Mouse (Mus musculus) MEL (cell line): ENCODE measurements around the gene Hspa1a. TPM values are rescaled to one million over a fixed set of nuclear protein-coding genes. Genes with fewer than 3 reads are reported as not detected.

ENCODE experiments used
- DNase-seq: peaks from one replicate; pipeline ENCODE4 v3.0.0; 2011; ENCODE audit warnings: low read depth, low spot score
- H3K27ac ChIP-seq: 2 replicates; pipeline ENCODE4 v1.5.1; 2012; ENCODE audit warnings: low read depth, mild to moderate bottlenecking, control low read depth, low read length, moderate library complexity; ENCODE audit not compliant: control insufficient read depth
- H3K27me3 ChIP-seq, 2 experiments: fragments of 150-350 bp in 1 of 2; sonication (generic) in 1 of 2; 2 replicates each; pipeline ENCODE4 v1.6.1; 2012; ENCODE audit warnings: low read length in 2 of 2, mild to moderate bottlenecking in 2 of 2, improper control_type of control experiment in 1 of 2, moderate library complexity in 1 of 2; ENCODE audit not compliant: insufficient read depth in 2 of 2, control insufficient read depth in 1 of 2
- H3K36me3 ChIP-seq, 2 experiments: 2 replicates each; pipeline ENCODE4 v1.6.1; 2012 to 2014; ENCODE audit warnings: low read length in 2 of 2, improper control_type of control experiment in 1 of 2, inconsistent platforms in 1 of 2, mild to moderate bottlenecking in 1 of 2; ENCODE audit not compliant: insufficient read depth in 2 of 2, control insufficient read depth in 1 of 2
- H3K4me1 ChIP-seq, 2 experiments: fragments of 150-350 bp in 1 of 2; sonication (generic) in 1 of 2; 2 replicates each; pipeline ENCODE4 v1.6.1; 2012; ENCODE audit warnings: low read length in 2 of 2, improper control_type of control experiment in 1 of 2, mild to moderate bottlenecking in 1 of 2; ENCODE audit not compliant: insufficient read depth in 2 of 2, control insufficient read depth in 1 of 2
- H3K4me3 ChIP-seq, 2 experiments: fragments of 150-350 bp in 1 of 2; sonication (generic) in 1 of 2; 2 replicates each; pipeline ENCODE4 v1.5.1; 2012; ENCODE audit warnings: low read depth in 2 of 2, low read length in 2 of 2, mild to moderate bottlenecking in 2 of 2, moderate library complexity in 2 of 2, control low read depth in 1 of 2, improper control_type of control experiment in 1 of 2; ENCODE audit not compliant: control insufficient read depth in 1 of 2, insufficient read depth in 1 of 2
- H3K79me2 ChIP-seq: 2 replicates; pipeline ENCODE4 v1.6.1; 2012; ENCODE audit warnings: mild to moderate bottlenecking, low read length, moderate library complexity; ENCODE audit not compliant: control insufficient read depth, poor library complexity, insufficient read depth
- H3K9ac ChIP-seq: 2 replicates; pipeline ENCODE4 v1.6.1; 2012; ENCODE audit warnings: low read depth, mild to moderate bottlenecking, control low read depth, low read length, moderate library complexity; ENCODE audit not compliant: control insufficient read depth, poor library complexity, severe bottlenecking
- H3K9me3 ChIP-seq: fragments of 150-350 bp; sonication (generic); replicated peaks from 2 replicates; pipeline ENCODE4 v1.6.1; 2012; ENCODE audit warnings: mild to moderate bottlenecking, low read length, improper control_type of control experiment, moderate library complexity; ENCODE audit not compliant: insufficient read depth
- BHLHE40 ChIP-seq: IDR thresholded peaks from 2 replicates; pipeline ENCODE4 v1.6.1; 2012; ENCODE audit warnings: low read depth, mild to moderate bottlenecking, inconsistent platforms, low read length, improper control_type of control experiment, borderline replicate concordance
- CHD1 ChIP-seq: IDR thresholded peaks from 2 replicates; pipeline ENCODE4 v1.6.1; 2012; ENCODE audit warnings: low read depth, mild to moderate bottlenecking, inconsistent platforms, low read length, improper control_type of control experiment
- CHD2 ChIP-seq: IDR thresholded peaks from 2 replicates; pipeline ENCODE4 v1.6.1; 2011; ENCODE audit warnings: low read length, improper control_type of control experiment
- CTCF ChIP-seq, 3 experiments: IDR thresholded peaks in 2 of 3; conservative IDR thresholded peaks in 1 of 3; 2 replicates each; pipeline ENCODE4 v1.5.1; 2011 to 2012; ENCODE audit warnings: low read length in 3 of 3, low read depth in 2 of 3, mild to moderate bottlenecking in 2 of 3, improper control_type of control experiment in 1 of 3, inconsistent platforms in 1 of 3, mixed read lengths in 1 of 3, moderate library complexity in 1 of 3; ENCODE audit not compliant: control insufficient read depth in 1 of 3, insufficient read depth in 1 of 3, poor library complexity in 1 of 3, severe bottlenecking in 1 of 3
- GABPA ChIP-seq: IDR thresholded peaks from 2 replicates; pipeline ENCODE4 v1.6.1; 2012; ENCODE audit warnings: low read depth, mild to moderate bottlenecking, inconsistent platforms, low read length, improper control_type of control experiment, moderate library complexity
- GATA1 ChIP-seq: IDR thresholded peaks from 2 replicates; pipeline ENCODE4 v1.6.1; 2011; ENCODE audit warnings: low read depth, low read length, improper control_type of control experiment
- HCFC1 ChIP-seq: IDR thresholded peaks from 2 replicates; pipeline ENCODE4 v1.6.1; 2012; ENCODE audit warnings: low read depth, mild to moderate bottlenecking, inconsistent platforms, low read length, improper control_type of control experiment, moderate library complexity
- JUND ChIP-seq: IDR thresholded peaks from 2 replicates; pipeline ENCODE4 v1.6.1; 2011; ENCODE audit warnings: low read depth, mild to moderate bottlenecking, improper control_type of control experiment, low read length
- KAT2A ChIP-seq: conservative IDR thresholded peaks from 2 replicates; pipeline ENCODE4 v1.6.1; 2012; ENCODE audit warnings: low read depth, low read length, improper control_type of control experiment, inconsistent platforms
- MAFK ChIP-seq: IDR thresholded peaks from 2 replicates; pipeline ENCODE4 v1.6.1; 2011; ENCODE audit warnings: low read depth, mild to moderate bottlenecking, low read length, improper control_type of control experiment, borderline replicate concordance
- MAX ChIP-seq: IDR thresholded peaks from 2 replicates; pipeline ENCODE4 v1.6.1; 2011; ENCODE audit warnings: low read length, improper control_type of control experiment
- MXI1 ChIP-seq: IDR thresholded peaks from 2 replicates; pipeline ENCODE4 v1.6.1; 2011; ENCODE audit warnings: mild to moderate bottlenecking, low read depth, low read length, improper control_type of control experiment
- MYB ChIP-seq: IDR thresholded peaks from 2 replicates; pipeline ENCODE4 v1.6.1; 2011; ENCODE audit warnings: mild to moderate bottlenecking, low read depth, low read length, improper control_type of control experiment
- MYC ChIP-seq: IDR thresholded peaks from 2 replicates; pipeline ENCODE4 v1.6.1; 2011; ENCODE audit warnings: low read depth, mild to moderate bottlenecking, low read length, improper control_type of control experiment, moderate library complexity
- NELFE ChIP-seq: IDR thresholded peaks from 2 replicates; pipeline ENCODE4 v1.6.1; 2011; ENCODE audit warnings: low read depth, low read length, improper control_type of control experiment
- POLR2A ChIP-seq, 2 experiments: IDR thresholded peaks; 2 replicates each; pipeline ENCODE4 v1.6.1; 2011 to 2012; ENCODE audit warnings: low read length in 2 of 2, mild to moderate bottlenecking in 2 of 2, control low read depth in 1 of 2, improper control_type of control experiment in 1 of 2, low read depth in 1 of 2, moderate library complexity in 1 of 2; ENCODE audit not compliant: control insufficient read depth in 1 of 2, insufficient read depth in 1 of 2, poor library complexity in 1 of 2
- POLR2AphosphoS2 ChIP-seq: IDR thresholded peaks from 2 replicates; pipeline ENCODE4 v1.6.1; 2011; ENCODE audit warnings: low read length, improper control_type of control experiment
- POLR2AphosphoS5 ChIP-seq: IDR thresholded peaks from 2 replicates; pipeline ENCODE4 v1.6.1; 2012; ENCODE audit warnings: low read depth, borderline replicate concordance, mild to moderate bottlenecking, inconsistent platforms, low read length, moderate library complexity, mixed read lengths
- SMC3 ChIP-seq: IDR thresholded peaks from 2 replicates; pipeline ENCODE4 v1.6.1; 2011; ENCODE audit warnings: low read depth, low read length, improper control_type of control experiment
- UBTF ChIP-seq: IDR thresholded peaks from 2 replicates; pipeline ENCODE4 v1.6.1; 2012; ENCODE audit warnings: low read depth, mild to moderate bottlenecking, inconsistent platforms, low read length, improper control_type of control experiment, moderate library complexity, borderline replicate concordance; ENCODE audit not compliant: insufficient read depth
- USF1 ChIP-seq: IDR thresholded peaks from 2 replicates; pipeline ENCODE4 v1.6.1; 2014; ENCODE audit warnings: low read depth, mild to moderate bottlenecking, inconsistent platforms, low read length, improper control_type of control experiment, moderate library complexity
- ZMIZ1 ChIP-seq: IDR thresholded peaks from 2 replicates; pipeline ENCODE4 v1.6.1; 2012; ENCODE audit warnings: low read depth, mild to moderate bottlenecking, inconsistent platforms, low read length, improper control_type of control experiment, moderate library complexity
- ZNF384 ChIP-seq: IDR thresholded peaks from 2 replicates; pipeline ENCODE4 v1.6.1; 2012; ENCODE audit warnings: low read depth, mild to moderate bottlenecking, inconsistent platforms, low read length, improper control_type of control experiment
- polyA plus RNA-seq, 2 experiments: library from polyadenylated mRNA; stranded (reverse) in 1 of 2; unstranded in 1 of 2; fragments of >175 nt in 1 of 2; fragments of >200 nt in 1 of 2; gene quantifications; 2 replicates each; pipeline versions ENCODE4 v1.2.1 to v1.2.4; 2012; ENCODE audit warnings: low replicate concordance in 2 of 2, low read depth in 1 of 2; ENCODE audit not compliant: insufficient read length in 2 of 2, insufficient read depth in 1 of 2, missing spikeins in 1 of 2
- total RNA-seq: library from RNA; depleted of rRNA; stranded (reverse); fragments of 300-350 nt; gene quantifications from 2 replicates; pipeline ENCODE4 v1.2.3, GENCODE M21; 2012

Gene Hspa1a
- total and polyA plus RNA-seq, 3 experiments: not detected

DNA sequence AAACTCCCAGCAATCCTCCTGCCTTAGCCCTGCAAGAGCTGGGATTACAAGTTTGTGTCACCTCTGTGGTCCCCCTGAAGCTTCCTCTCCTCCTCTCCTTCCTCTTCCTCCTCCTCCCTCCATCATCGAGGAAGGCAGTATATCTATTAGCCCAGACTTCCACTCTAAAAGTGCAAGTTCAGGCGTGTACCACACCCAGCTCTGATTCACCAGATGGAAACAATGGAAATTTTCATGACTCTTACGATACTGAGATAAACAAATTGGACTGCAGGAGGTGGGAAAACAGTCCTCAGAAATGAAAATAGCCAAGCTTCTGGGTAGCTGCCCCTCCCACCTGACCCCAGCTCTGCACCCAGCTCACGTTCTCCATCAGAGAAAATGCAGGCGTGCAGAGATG, 6.3 kb downstream of the Hspa1a start:
- no peaks in the 10 kb centered on the region for H3K9me3 ChIP-seq
- no peak overlapping the region for H3K27ac ChIP-seq
- H3K79me2 ChIP-seq: no peaks in the 10 kb centered on the region
- H3K4me1 ChIP-seq: peaks cover 0 to 4% of the 10 kb centered on the region in 2 experiments; a peak in 1 of 4 replicates
- TF ChIP-seq HCFC1 (no peak), MXI1 (no peak), CTCF (IDR thresholded peaks at IDR 0.05 in 2 of 3, conservative IDR thresholded peaks at IDR 0.05 in 1 of 3; ENCODE audit: control insufficient read depth in 1 of 3, insufficient read depth in 1 of 3, low read depth in 2 of 3, low read length in 3 of 3, poor library complexity in 1 of 3, severe bottlenecking in 1 of 3) (no peak), USF1 (no peak), CHD2 (no peak), GABPA (no peak), POLR2AphosphoS2 (no peak), MAFK (no peak), CHD1 (no peak), POLR2A (IDR thresholded peaks at IDR 0.05; ENCODE audit: control insufficient read depth in 1 of 2, insufficient read depth in 1 of 2, low read depth in 1 of 2, low read length in 2 of 2, poor library complexity in 1 of 2) (no peak), UBTF (no peak), MYB (no peak), POLR2AphosphoS5 (no peak), SMC3 (no peak), MYC (no peak), KAT2A (no peak), NELFE (no peak), ZNF384 (no peak), ZMIZ1 (no peak)
- H3K27me3 ChIP-seq: no peaks in the 10 kb centered on the region
- DNase-seq: no peak
- H3K9ac ChIP-seq: no peak overlapping the region
- no peak overlapping the region for H3K4me3 ChIP-seq
- H3K36me3 ChIP-seq: no peaks in the 10 kb centered on the region

DNA sequence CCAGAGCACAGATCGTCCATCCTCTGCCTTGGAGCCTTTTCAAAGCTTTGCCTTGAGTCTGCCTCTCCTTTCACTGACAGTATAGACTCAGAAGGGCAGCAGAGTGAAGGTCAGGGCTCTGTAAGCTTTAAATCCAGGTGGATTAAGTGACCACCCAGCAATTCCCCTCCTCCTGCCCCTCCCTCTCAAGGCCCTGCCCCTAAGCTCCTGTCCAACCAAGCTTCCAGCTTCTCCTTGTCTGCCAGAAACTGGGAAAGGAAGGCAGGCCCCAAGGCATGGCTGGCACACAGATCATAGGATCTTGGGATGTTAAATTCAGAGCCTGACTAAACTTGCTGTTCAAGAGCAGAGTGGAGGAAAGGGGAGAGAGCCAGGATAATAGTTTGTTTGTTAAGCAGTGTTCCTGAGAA, 7.3 kb downstream of the Hspa1a start:
- H3K36me3 ChIP-seq: no peaks in the 10 kb centered on the region
- no peak overlapping the region for H3K9ac ChIP-seq
- no peak overlapping the region for H3K27ac ChIP-seq
- peaks cover 0 to 4% of the 10 kb centered on the region in 2 experiments; a peak in 1 of 4 replicates for H3K4me1 ChIP-seq
- no peak for TF ChIP-seq MAX
- TF ChIP-seq BHLHE40: no peak
- TF ChIP-seq HCFC1: no peak
- TF ChIP-seq GATA1: no peak
- TF ChIP-seq JUND: no peak
- no peak for DNase-seq
- no peaks in the 10 kb centered on the region for H3K9me3 ChIP-seq
- no peak overlapping the region for H3K4me3 ChIP-seq
- no peaks in the 10 kb centered on the region for H3K27me3 ChIP-seq
- no peaks in the 10 kb centered on the region for H3K79me2 ChIP-seq
